Mouse (Mus musculus) adrenal gland, postnatal 4 days (tissue): ENCODE data around the gene Olfr574. TPM values are rescaled to one million over a fixed set of nuclear protein-coding genes. Genes with fewer than 3 reads are reported as not detected.

ENCODE experiments used
- DNase-seq, 2 experiments: peaks; one replicate each; pipeline ENCODE4 v3.0.0; 2021 to 2022; ENCODE audit warnings: low spot score in 2 of 2, mixed read lengths in 2 of 2
- long read RNA-seq, 2 experiments: library from polyadenylated mRNA; stranded (forward); transcript quantifications; one replicate each; pipeline ENCODE4 v2.0.0; 2021
- total RNA-seq, 2 experiments: library from RNA; stranded (reverse); gene quantifications; 2 replicates each; pipeline ENCODE4 v1.2.3; 2021

Gene Olfr574
- not detected for total RNA-seq
- long read RNA-seq, experiment 1 = 0 reads
- long read RNA-seq, experiment 2 = 0 reads

DNA sequence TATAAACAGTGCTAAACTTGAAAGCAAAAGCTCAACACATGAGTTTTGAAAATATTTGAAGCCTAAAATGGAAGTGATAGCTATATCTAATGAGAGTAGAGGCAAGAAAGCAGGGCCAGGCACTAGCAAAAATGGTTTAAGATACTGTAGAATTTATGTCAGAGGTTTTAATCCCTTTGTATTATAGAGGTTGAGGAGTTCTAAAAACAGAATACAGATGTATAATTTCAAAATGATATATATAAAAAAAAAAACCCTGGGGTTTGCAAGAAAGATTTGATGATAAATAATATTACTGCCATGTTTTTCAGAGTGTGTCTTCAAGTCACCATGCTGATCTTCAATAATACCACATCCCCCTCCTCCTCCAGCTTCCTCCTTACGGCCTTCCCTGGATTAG is at the start of gene Olfr574:
TSS of gene Olfr574 (plus strand) at position 301 of the 400 bp plus-strand sequence.
- no peak for DNase-seq

DNA sequence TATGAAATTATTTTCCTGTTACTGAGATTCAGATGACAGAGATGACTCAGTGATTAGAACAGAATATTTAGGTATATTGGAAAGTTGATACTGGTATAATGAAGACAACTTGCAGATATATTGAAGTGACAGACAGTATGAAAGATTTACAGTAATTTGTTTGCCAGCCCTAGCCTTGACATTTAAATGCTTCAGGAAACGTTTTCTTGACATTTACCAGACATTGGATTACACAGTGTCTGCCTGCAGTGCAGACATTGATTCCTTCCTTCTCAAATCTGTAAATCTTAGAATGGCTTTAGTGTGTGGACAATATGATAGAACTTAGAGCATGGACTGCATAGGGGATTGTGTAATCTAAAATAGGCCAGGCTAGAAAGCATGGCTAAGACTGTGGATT is 33.0 kb upstream of the Olfr574 start:
- DNase-seq = no peak

DNA sequence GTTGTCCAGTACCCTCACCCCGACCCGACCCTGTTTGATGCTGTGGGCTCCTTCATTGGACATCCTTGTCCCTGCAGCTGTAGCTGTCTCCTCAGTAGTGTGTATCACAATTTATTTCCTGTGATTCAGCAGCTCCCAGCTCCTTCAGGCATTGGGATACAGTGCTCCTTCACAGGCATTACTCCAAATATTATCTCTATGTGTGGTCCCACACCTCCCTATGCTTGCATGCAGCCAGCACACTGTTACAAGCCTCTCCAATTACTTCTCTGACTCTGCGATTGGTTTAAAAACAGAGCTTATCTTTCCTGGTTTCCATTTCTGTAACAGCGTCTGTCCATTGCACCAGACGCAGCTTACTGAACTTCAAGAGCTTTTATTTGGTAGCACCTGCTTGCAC is 31.9 kb upstream of the Olfr574 start:
- no peak for DNase-seq

DNA sequence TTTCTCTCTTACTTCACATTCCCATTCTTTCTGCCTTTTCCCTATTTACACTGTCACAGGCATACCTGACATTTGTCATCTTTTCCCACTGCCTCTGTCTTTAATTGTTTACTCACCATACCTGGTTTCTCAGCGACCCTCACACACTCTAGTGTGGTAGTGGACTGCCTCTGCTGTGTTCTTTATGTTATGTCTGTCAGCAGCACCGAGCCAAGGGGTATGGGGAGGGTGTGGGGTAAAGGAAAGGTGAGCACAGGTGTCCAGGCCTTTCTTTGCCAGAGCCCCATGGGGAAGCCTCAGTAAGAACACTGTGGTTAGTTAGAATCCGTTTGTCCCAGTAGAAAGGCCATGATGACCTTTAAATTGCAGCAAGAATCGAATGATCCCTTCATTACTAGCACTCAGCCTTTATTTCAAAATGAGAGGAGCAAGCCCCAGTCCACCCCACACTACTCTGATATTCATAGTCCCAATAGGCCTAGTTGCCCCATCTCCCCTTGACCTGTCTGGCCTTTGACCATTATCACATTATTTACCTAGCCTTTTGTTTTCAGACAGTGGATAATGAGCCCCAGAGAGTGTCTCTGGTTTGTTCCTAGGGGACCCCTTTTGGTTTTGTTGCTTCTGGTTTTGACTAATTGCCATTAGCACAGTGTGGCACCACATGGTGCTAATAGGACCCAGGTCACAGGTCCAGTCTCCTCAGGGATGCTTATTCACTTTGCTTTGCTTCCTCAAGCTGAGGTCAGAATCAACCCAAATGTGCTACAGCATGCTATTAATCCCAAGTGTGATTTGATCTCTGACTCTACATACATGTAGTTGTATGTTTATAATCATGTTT is 31.0 kb upstream of the Olfr574 start, which contains the start of gene Olfr571:
TSS of gene Olfr571 (minus strand) at position 505 of the 844 bp plus-strand sequence.
- no peak for DNase-seq

DNA sequence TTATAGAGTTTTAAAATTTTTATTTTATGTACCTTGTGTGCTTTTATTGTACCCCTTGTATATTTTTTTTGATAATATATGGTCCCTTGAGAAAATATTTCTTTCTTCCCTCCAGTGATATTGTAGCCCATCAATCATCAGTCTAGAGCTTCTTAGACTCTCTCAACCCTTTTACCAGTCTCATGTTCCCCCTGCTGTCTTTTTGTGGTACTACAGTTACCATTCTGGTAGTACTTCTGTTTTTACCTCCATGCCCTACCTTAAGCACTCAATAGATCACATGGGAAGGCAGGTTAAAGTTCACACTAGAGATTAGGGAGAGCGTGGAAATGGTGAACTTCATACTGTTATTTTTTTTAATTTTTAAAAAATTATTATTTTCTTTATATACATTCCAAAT is 28.6 kb upstream of the Olfr574 start:
- DNase-seq = no peak

DNA sequence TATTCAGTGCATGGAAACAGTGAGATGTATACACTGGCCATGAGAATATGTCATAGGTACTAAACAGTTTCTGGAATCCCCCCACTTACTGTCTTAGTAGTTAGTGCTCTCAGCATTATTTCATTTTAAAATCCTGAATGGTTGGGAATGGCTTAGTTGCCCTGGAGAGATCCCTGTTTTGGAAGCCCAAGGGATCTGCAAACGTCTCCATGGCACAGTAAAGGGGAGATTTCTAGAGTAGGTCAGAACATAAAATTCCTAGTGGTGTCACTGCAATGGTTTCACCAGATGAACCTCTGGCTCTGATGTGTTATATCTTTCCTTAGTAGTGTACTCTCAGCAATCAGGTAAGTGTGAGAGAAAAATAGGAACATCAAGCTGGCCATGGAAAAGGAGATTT is 24.2 kb upstream of the Olfr574 start, which contains the start of gene Olfr572:
TSS of gene Olfr572 (plus strand) at position 301 of the 400 bp plus-strand sequence.
- DNase-seq = no peak

DNA sequence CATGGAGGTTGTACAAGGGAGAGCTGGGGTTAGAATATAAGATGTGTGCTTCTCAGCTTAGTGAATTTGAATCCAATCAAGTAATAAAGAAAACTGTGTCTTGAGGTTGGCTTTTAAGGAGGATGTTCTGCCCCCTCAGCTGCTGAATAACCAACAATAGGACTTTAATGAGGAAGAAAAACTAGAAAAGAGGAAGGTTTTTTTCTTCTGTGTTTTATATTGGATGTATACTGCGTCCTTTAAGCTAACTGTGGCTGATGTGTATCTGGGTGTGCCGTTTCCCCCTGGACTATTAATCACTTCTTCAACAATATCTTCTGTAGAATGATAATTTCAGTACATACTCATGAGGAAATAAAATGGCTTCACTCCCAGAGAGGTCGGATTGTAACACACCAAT is 21.2 kb upstream of the Olfr574 start:
- no peak for DNase-seq

DNA sequence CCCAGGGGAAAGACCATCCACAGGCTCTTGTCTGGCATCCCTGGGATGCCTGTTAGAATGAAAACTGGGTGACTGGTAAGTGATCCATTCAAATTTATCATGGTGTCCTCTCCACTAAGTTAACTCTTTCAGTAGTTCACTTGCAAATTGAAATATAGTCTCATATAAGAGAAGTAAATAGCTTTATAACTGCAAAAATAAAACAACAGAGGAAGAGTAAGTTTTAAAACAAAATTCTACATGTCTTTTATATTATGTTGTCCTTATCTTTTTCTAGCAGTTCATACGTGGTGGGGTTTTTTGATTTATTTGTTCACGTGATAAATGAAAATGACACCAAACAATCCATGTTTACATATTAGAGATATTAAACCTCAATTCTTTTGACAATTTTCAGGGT is 5.8 kb upstream of the Olfr574 start, which contains the start of gene Olfr573-ps1:
TSS of gene Olfr573-ps1 (minus strand) at position 101 of the 400 bp plus-strand sequence.
- no peak for DNase-seq

DNA sequence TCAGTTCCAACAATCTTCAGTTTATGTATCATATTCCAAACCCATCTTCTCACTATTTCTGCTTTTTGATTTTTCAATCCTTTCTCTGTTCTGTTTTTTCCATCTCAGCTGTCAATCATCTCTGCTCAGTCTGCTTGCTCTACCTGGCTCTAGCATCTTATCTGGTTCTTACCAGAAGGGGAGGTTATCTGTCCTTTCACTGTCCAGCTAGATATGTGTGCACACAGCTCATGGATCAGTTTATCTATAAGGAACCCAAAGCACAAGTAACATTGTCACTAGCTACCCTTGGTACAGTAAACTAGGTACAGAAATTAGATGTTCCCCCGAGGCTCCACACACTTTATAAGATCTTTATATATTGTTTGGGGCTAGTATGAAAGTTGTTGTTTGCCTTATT is 4.8 kb upstream of the Olfr574 start:
- no peak for DNase-seq

DNA sequence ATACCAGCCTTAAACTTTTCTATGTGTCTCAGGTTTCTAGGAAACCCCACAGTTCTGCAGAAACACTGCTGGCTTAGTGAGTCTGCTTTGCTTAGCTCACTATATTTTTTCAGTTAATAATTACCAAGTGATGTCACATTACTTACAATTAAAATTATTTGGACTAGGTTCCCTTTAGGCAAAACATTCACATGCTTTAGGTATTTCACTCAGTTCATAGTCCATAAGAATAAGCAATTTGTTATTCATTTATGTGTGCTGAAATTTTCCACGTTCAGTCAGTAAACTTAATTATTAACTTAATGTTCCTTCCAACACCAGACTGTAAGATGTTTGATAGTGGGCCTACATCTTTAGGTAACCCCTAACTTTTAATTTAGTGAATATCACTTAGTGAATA is 2.5 kb downstream of the Olfr574 start:
- no peak for DNase-seq

DNA sequence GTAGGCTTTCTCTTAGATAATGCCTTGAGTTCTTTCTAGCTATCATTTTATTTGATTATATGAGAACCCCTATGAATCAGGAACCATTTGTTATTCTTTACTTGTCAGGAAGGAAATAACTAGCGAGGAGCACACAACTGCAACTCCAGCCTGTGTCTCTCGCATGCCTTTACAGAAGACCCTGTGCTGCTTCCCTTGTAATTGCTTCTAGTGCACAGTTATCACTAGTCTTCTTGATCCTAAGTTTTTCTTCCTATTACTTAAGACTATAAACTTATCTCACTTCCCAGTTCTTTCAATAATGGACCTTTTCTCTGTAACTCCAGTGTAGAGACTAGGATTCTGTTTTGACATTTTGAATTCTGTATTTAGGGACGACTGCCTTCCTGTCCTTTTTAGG is 9.9 kb downstream of the Olfr574 start:
- DNase-seq = no peak

DNA sequence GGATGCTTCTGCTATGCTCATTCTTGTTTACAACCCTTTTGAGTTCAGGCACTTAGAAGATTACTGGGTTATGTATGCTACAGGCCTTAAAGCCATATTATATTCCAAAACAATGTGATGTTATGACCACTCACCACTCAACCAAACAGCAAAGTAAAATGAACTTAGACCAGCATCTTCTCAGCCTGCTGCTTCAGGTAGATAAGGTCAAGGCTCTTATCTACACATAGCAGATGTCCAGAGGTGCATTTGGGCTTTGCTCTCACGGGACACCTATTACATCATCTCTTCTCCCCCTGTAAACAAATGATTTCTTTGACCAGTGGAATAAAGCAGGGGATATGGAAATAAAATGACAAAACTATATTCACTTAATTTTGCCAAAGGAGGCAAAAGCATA is 10.3 kb downstream of the Olfr574 start, which contains the start of gene Olfr575:
TSS of gene Olfr575 (minus strand) at position 183 of the 400 bp plus-strand sequence.
- DNase-seq = no peak

DNA sequence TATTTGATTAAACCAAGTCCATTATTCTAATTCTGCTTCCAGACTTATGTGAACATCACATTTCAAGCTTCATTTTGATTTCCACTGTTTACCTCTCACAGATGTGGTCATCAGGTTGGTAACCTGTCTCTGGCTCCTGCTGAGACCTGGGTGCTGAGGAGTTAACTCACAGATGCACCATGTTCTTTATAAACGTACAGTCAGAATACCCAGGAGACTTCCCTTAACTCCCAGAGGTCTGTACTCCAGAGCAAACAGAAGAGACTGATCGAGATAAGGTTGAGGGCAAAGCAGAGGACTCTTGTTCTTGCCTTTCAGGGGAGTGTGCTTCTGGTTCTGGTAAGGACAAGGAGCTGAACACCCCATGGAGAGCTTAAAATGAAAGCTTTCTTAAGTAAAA is 14.1 kb downstream of the Olfr574 start, which contains the start of gene Olfr576:
TSS of gene Olfr576 (plus strand) at position 301 of the 400 bp plus-strand sequence.
- DNase-seq = no peak

DNA sequence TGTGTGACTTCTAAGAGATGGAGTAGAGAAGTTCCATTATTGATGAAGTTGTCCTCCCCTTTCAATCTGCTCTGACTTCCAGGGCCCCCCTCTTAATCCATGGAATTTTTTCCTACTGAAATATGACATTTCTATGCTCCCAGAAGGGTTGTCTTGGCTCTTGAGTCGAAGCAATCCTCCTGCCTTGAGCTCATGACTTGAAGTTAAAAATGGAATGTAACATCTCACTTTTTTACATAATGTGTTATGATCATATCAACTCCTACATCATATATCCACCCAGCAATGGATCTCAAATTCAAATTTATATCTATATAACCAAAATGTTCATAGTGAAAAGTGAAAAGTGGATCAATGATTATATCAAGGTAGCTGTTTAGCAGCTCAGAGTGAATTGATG is 26.1 kb downstream of the Olfr574 start:
- DNase-seq = no peak

DNA sequence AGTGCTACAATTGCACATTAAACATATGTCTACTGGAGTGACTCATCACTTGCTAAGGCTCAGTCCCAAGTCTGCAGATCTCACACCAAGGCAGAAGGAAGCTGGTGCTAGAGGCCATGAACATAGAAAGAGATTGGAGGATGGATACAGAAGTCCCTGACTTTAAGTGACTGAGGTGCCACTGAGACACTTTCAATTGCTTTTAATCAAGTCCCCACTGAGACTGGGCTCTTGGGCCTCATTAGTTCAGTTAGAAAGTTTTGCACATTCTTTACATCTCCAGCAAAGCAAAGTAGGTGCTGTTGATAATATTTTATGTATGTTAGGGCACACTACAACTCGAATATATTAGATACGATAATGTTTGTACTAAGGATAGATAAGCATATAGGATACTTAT is 27.6 kb downstream of the Olfr574 start, which contains the start of gene Olfr577:
TSS of gene Olfr577 (minus strand) at position 101 of the 400 bp plus-strand sequence.
- no peak for DNase-seq

DNA sequence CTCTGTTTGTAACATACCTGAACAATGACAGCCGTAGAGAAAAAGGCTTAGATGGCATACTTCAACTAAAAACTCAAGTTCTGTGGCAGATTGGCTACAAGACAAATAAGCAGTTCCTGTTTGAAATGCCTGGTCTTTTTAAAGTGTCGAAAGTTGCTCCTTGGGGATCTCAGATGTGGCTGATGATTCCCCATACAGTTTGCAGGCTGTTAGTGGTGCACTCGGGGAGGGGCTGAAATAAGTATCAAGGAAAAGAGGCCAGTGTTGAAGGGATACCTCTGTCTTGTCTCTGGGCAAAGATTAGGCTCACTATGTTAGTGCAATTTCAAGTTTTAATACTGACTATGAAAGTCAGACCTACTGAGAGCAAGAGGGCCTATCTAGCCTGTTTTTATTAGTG is 41.0 kb downstream of the Olfr574 start, which contains the start of gene Olfr578:
TSS of gene Olfr578 (minus strand) at position 101 of the 400 bp plus-strand sequence.
- DNase-seq = no peak

Other genes with a start within 250 kb of the Olfr574 start
- under 1 TPM; 0.54 to 0.62 TPM for gene Olfr558, start 246.3 kb upstream of the Olfr574 start, total RNA-seq
- gene Olfr33, start 229.4 kb upstream of the Olfr574 start, total RNA-seq = not detected
- not detected for gene Olfr559, start 221.0 kb upstream of the Olfr574 start, total RNA-seq
- not detected for gene Olfr560, start 189.1 kb upstream of the Olfr574 start, total RNA-seq
- gene Olfr78, start 189.0 kb upstream of the Olfr574 start, total RNA-seq = 1 to 10 TPM; 1.1 to 1.9 TPM
- gene Olfr561, start 177.2 kb upstream of the Olfr574 start, total RNA-seq = not detected
- not detected for gene Olfr564, start 145.0 kb upstream of the Olfr574 start, total RNA-seq
- gene Olfr566, start 89.7 kb upstream of the Olfr574 start, total RNA-seq = not detected
- not detected for gene Olfr568, start 71.3 kb upstream of the Olfr574 start, total RNA-seq
- gene Olfr569, start 57.6 kb upstream of the Olfr574 start, total RNA-seq = not detected
- gene Olfr570, start 53.9 kb upstream of the Olfr574 start, total RNA-seq = not detected
- gene Olfr571, start 30.9 kb upstream of the Olfr574 start, total RNA-seq = not detected
- gene Olfr572, start 24.1 kb upstream of the Olfr574 start, total RNA-seq = not detected
- not detected for gene Olfr573-ps1, start 5.9 kb upstream of the Olfr574 start, total RNA-seq
- gene Olfr575, start 10.3 kb downstream of the Olfr574 start, total RNA-seq = not detected
- not detected for gene Olfr576, start 14.2 kb downstream of the Olfr574 start, total RNA-seq
- gene Olfr577, start 27.5 kb downstream of the Olfr574 start, total RNA-seq = not detected
- not detected for gene Olfr578, start 40.9 kb downstream of the Olfr574 start, total RNA-seq
- not detected for gene Olfr582, start 89.6 kb downstream of the Olfr574 start, total RNA-seq
- not detected for gene Olfr583, start 102.8 kb downstream of the Olfr574 start, total RNA-seq
- not detected for gene Olfr584, start 133.4 kb downstream of the Olfr574 start, total RNA-seq
- gene Olfr585, start 149.3 kb downstream of the Olfr574 start, total RNA-seq = not detected
- not detected for gene Olfr586, start 177.2 kb downstream of the Olfr574 start, total RNA-seq
- gene Olfr588-ps1, start 192.4 kb downstream of the Olfr574 start, total RNA-seq = not detected
- not detected for gene Olfr589, start 207.9 kb downstream of the Olfr574 start, total RNA-seq
- gene Olfr591, start 229.9 kb downstream of the Olfr574 start, total RNA-seq = not detected
- not detected for gene Olfr592, start 236.3 kb downstream of the Olfr574 start, total RNA-seq